Mouse (Mus musculus) C2C12 (cell line): ENCODE results near the gene Dcaf5. TPM values are rescaled to one million over a fixed set of nuclear protein-coding genes. Genes with fewer than 3 reads are reported as not detected.

Source experiments
- H3K27me3 ChIP-seq: one replicate; pipeline ENCODE4 v1.6.1; 2011; ENCODE audit not compliant: control insufficient read depth, insufficient read depth, insufficient read length
- H3K36me3 ChIP-seq: one replicate; pipeline ENCODE4 v1.6.1; 2011; ENCODE audit not compliant: control insufficient read depth, insufficient read depth
- H3K4me3 ChIP-seq: one replicate; pipeline ENCODE4 v1.5.1; 2011; ENCODE audit warnings: mild to moderate bottlenecking, control low read depth; ENCODE audit not compliant: poor library complexity, insufficient read depth, severe bottlenecking
- H3K79me2 ChIP-seq: one replicate; pipeline ENCODE4 v1.6.1; 2011; ENCODE audit not compliant: control insufficient read depth, insufficient read depth
- H3K79me3 ChIP-seq: one replicate; pipeline ENCODE4 v1.6.1; 2011; ENCODE audit warnings: low read depth, control low read depth
- H3ac ChIP-seq: one replicate; pipeline ENCODE3; 2011; ENCODE audit warnings: low read depth; ENCODE audit not compliant: control insufficient read depth, insufficient read length
- CEBPB ChIP-seq: IDR thresholded peaks from one replicate; pipeline ENCODE4 v1.6.1; 2011; ENCODE audit warnings: low read depth, mild to moderate bottlenecking, control low read depth, moderate library complexity
- CTCF ChIP-seq: IDR thresholded peaks from one replicate; pipeline ENCODE4 v1.5.1; 2011; ENCODE audit not compliant: control insufficient read depth, insufficient read depth, insufficient read length
- FOSL1 ChIP-seq: IDR thresholded peaks from one replicate; pipeline ENCODE4 v1.8.0; 2011; ENCODE audit warnings: mild to moderate bottlenecking, low read length; ENCODE audit not compliant: poor library complexity, insufficient read depth, severe bottlenecking
- MAX ChIP-seq: IDR thresholded peaks from one replicate; pipeline ENCODE4 v1.6.1; 2011; ENCODE audit warnings: mild to moderate bottlenecking, control low read depth
- MYOD1 ChIP-seq: IDR thresholded peaks from one replicate; pipeline ENCODE4 v1.6.1; 2011; ENCODE audit warnings: low read depth; ENCODE audit not compliant: control insufficient read depth, insufficient read length
- MYOG ChIP-seq: IDR thresholded peaks from one replicate; pipeline ENCODE4 v1.6.1; 2011; ENCODE audit not compliant: control insufficient read depth, insufficient read length; ENCODE audit errors: extremely low read depth
- USF1 ChIP-seq: IDR thresholded peaks from one replicate; pipeline ENCODE4 v1.6.1; 2011; ENCODE audit warnings: low read depth, mild to moderate bottlenecking, control low read depth, moderate library complexity
- polyA plus RNA-seq: library from polyadenylated mRNA; unstranded; fragments of >200 nt; fragmentation: generic; extraction: Trizol; gene quantifications from one replicate; pipeline ENCODE4 v1.2.1, GENCODE M21; 2012; ENCODE audit warnings: missing spikeins

The Dcaf5 gene
- polyA plus RNA-seq, 1 experiment = 7.8 TPM

DNA sequence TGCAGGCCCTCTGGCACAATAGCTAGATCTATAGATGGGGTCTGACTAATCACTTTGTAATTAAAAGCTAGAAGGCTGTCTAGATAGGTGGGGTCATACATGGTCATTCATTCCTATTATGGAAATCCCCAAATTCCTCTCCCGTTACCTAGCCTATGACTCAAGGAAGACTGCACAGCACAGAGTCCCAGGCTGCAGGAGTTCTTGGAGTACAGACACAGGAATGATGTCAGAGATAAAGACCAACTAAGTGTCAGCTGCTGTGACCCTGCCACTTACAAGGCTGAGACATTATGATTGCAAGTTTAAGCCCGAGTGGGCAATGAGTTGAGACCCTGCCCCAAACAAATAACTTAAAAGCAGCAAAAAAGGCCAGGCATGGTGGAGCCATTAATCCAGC, 61.7 kb downstream of the Dcaf5 start:
- Histone ChIP-seq H3K79me2 (no peaks in the 10 kb centered on the region), H3ac (no peak overlapping the region), H3K27me3 (no peaks in the 10 kb centered on the region), H3K4me3 (no peak overlapping the region), H3K36me3 (peaks cover 27% of the 10 kb centered on the region), H3K79me3 (no peaks in the 10 kb centered on the region)
- TF ChIP-seq MYOD1 (peak; percentile 73), FOSL1 (peak; percentile 15), MAX (no peak)

DNA sequence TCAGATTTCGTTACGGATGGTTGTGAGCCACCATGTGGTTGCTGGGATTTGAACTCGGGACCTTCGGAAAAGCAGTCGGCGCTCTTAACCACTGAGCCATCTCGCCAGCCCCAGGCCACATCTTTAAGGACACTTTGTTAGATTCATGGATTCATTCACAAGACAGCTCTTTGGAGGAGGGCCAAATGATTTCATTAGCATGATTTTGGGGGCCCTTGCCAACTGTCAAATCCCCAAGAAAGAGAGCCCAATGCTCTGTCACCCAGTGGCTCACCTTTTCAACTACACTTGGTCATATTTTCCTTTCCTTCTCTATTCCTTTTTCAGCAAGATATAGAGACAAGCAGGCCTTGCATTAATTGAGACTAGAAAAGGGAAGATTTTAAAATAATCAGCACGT, 63.5 kb downstream of the Dcaf5 start:
- TF ChIP-seq MYOG = no peak
- TF ChIP-seq CTCF = no peak
- no peak for TF ChIP-seq MAX
- no peak for TF ChIP-seq USF1
- no peak for TF ChIP-seq MYOD1
- TF ChIP-seq FOSL1 = no peak
- no peak for TF ChIP-seq CEBPB
- Histone ChIP-seq H3K79me2 (peaks cover under 1% of the 10 kb centered on the region), H3K79me3 (no peaks in the 10 kb centered on the region), H3ac (no peak overlapping the region), H3K4me3 (no peak overlapping the region), H3K27me3 (no peaks in the 10 kb centered on the region), H3K36me3 (peaks cover 23% of the 10 kb centered on the region)

DNA sequence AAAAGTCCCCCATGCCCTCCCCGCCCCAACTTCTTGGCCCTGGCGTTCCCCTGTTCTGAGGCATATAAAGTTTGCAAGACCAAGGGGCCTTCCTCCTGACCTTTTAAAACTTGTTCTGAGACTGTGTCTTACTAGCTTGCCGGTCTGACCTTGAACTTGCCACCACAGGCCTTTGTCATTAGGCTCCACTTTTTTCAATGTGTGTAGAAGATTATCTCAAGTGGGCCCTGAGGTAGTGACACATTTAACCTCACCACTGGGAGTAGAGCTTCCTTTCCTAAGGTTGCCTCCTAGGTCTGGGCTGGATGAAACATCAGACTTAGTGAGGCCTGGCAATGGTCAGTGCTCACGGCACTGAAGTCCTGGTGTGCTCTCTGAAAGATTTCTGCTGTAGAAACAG, 69.2 kb downstream of the Dcaf5 start:
- H3K27me3 ChIP-seq = no peaks in the 10 kb centered on the region

DNA sequence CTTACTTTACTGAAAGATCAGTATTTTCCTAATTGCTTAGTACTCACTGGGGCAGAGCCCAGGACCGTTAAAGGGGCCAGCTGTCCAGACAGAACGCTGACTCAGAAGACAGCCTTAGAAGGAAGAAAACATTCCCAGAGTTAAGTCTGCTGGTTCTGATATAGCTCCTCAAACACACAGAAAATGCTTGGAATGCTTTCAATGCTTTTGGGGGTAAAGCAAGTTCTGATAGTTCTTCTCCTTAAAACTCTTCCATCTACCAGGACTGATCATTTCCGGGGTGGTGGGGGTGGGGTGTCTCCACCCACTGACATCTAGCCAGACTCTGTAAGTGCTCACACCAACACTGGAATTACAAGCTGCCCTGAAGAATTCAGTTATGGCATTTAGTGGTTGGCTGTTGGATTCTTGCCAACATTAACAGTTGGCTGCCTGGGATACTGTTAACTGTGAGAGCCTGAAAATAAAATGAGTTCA, 70.4 kb downstream of the Dcaf5 start:
- no peak overlapping the region for H3ac ChIP-seq
- no peak for TF ChIP-seq CEBPB
- peak; percentile 22 for TF ChIP-seq FOSL1
- TF ChIP-seq MYOD1 = peak; percentile 20
- H3K36me3 ChIP-seq = peaks cover 23% of the 10 kb centered on the region
- no peaks in the 10 kb centered on the region for H3K79me3 ChIP-seq
- H3K27me3 ChIP-seq = no peaks in the 10 kb centered on the region
- H3K4me3 ChIP-seq = no peak overlapping the region
- peaks cover 10% of the 10 kb centered on the region for H3K79me2 ChIP-seq

More for the DNA sequence above, 69.2 kb downstream of the Dcaf5 start:
- Histone ChIP-seq H3K36me3 (peaks cover 31% of the 10 kb centered on the region), H3K79me3 (no peaks in the 10 kb centered on the region), H3ac (no peak overlapping the region), H3K4me3 (no peak overlapping the region), H3K79me2 (peaks cover 10% of the 10 kb centered on the region)
- TF ChIP-seq CTCF (no peak), MAX (no peak), USF1 (no peak), MYOG (no peak), CEBPB (no peak), MYOD1 (no peak), FOSL1 (no peak)

DNA sequence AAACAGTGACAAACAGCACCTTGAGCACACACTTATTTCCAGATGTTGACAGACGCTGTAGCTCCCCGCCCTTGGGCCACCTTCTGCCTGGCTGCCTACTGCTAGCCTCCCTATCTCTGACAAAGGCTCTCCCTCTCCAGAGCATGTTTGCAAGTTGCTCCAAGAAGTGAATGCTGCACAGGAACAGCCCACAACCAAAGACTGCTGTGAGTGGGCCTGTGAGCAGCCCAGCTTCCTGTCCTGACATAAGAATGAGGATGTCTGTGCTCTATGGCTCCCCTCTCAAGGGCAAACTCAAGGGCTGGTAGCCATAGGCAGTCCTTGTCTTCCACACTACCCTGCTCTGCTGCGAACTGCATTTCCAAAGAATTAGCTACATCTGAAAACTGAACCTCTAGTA, 71.1 kb downstream of the Dcaf5 start:
- Histone ChIP-seq H3K79me2 (peaks cover 10% of the 10 kb centered on the region), H3K36me3 (peaks cover 22% of the 10 kb centered on the region), H3K79me3 (no peaks in the 10 kb centered on the region), H3K4me3 (no peak overlapping the region), H3K27me3 (no peaks in the 10 kb centered on the region), H3ac (peak overlapping the region; percentile 9)
- TF ChIP-seq MYOG (no peak), CTCF (no peak), USF1 (no peak), CEBPB (no peak)

DNA sequence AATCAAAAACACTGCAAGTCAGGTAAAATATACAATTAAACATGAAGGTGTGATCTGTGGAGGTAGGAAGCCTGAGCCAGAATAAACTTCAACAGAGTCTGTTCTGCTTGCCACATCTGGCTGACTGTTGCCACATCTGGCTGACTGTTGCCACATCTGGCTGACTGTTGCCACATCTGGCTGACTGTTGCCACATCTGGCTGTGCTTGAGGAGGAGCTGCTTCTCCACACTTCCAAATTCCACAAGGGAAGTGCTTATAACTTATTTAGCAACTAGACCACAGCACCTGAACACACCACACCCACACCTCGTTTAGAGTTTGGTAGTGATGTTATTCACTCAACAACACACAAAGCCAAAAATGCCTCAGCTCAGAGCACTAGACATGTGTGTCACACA, 74.7 kb downstream of the Dcaf5 start:
- Histone ChIP-seq H3ac (no peak overlapping the region), H3K4me3 (no peak overlapping the region), H3K79me2 (no peaks in the 10 kb centered on the region), H3K36me3 (peaks cover 20% of the 10 kb centered on the region), H3K79me3 (no peaks in the 10 kb centered on the region), H3K27me3 (no peaks in the 10 kb centered on the region)
- peak; percentile 72 for TF ChIP-seq CEBPB
- no peak for TF ChIP-seq FOSL1
- no peak for TF ChIP-seq MYOG

DNA sequence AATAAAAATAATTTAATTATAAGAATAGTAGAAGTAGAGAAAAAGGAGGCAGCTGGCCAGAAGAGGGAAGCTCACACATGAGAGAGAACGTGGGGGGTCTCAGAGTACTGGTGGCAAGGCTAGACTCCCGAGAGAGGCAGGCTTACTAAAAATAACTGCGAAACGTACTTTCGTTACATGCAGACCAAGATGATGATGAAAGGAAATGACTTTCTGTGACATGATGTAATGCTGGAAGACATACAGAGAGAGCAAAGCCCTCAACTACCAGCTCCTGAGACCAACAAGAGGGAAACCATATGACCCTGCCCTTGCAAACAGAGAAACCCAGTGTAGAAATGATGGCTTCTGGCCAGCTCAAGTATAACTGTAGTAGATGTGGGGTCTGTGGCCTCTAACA, 76.1 kb downstream of the Dcaf5 start:
- TF ChIP-seq MAX (no peak), USF1 (no peak), CEBPB (no peak), FOSL1 (no peak), MYOD1 (no peak), CTCF (no peak), MYOG (no peak)
- no peak overlapping the region for H3ac ChIP-seq

More for the DNA sequence above, 76.1 kb downstream of the Dcaf5 start:
- no peaks in the 10 kb centered on the region for H3K79me3 ChIP-seq
- peaks cover 21% of the 10 kb centered on the region for H3K36me3 ChIP-seq
- no peaks in the 10 kb centered on the region for H3K79me2 ChIP-seq
- H3K4me3 ChIP-seq = no peak overlapping the region
- no peaks in the 10 kb centered on the region for H3K27me3 ChIP-seq
